Mouse (Mus musculus) ovary, adult 18-20 months (tissue): ENCODE data around the gene Eps8l2.
"Not testable (repeated sequence)": the region's sequence is repeated elsewhere in the genome, so short reads cannot be mapped to it uniquely, and the experiment has no call there.

Source experiments
- DNase-seq: peaks from one replicate; pipeline ENCODE4 v3.0.0; 2022; ENCODE audit warnings: low spot score, mixed read lengths

Gene Eps8l2

GRCm38 (mm10) chr7:141407670-141408069 lies 69.0 kb downstream of the Eps8l2 start:
- DNase-seq, result not testable (repeated sequence)

GRCm38 (mm10) chr7:141408833-141409232 lies 70.2 kb downstream of the Eps8l2 start:
- peak; percentile 68 for DNase-seq

GRCm38 (mm10) chr7:141410631-141411030 lies 72.0 kb downstream of the Eps8l2 start:
- no peak for DNase-seq

GRCm38 (mm10) chr7:141411667-141412066 lies 73.0 kb downstream of the Eps8l2 start:
- no peak for DNase-seq
